Mouse (Mus musculus) bone marrow, adult 2 months (tissue): ENCODE data around the gene Shisal2a. TPM values are rescaled to one million over a fixed set of nuclear protein-coding genes. Genes with fewer than 3 reads are reported as not detected.

Experiments
- H3K27ac ChIP-seq: fragments of 200-500 bp; 2 replicates; pipeline ENCODE4 v1.5.1; 2012; ENCODE audit warnings: low read depth, mild to moderate bottlenecking, control low read depth, inconsistent platforms, low read length; ENCODE audit not compliant: control insufficient read depth, poor library complexity, insufficient read depth
- H3K4me1 ChIP-seq: fragments of 200-500 bp; 2 replicates; pipeline ENCODE4 v1.6.1; 2011; ENCODE audit warnings: low read length; ENCODE audit not compliant: control insufficient read depth, insufficient read depth
- H3K4me3 ChIP-seq: fragments of 200-500 bp; replicated peaks from 2 replicates; pipeline ENCODE3; 2011; ENCODE audit warnings: mild to moderate bottlenecking, low read depth, low read length, control low read depth; ENCODE audit not compliant: control insufficient read depth
- CTCF ChIP-seq: fragments of 200-500 bp; IDR thresholded peaks from 2 replicates; pipeline ENCODE4 v1.5.1; 2011; ENCODE audit warnings: low read length, control low read depth; ENCODE audit not compliant: control insufficient read depth, insufficient read depth
- POLR2A ChIP-seq: fragments of 200-500 bp; IDR thresholded peaks from 2 replicates; pipeline ENCODE4 v1.6.1; 2011; ENCODE audit warnings: low read depth, mild to moderate bottlenecking, control low read depth, low read length, borderline replicate concordance; ENCODE audit not compliant: control insufficient read depth
- WGBS: fragments of 180-500 bp; shearing (Covaris S2); methylation state at CpG from one replicate; pipeline ENCODE4 v1.1.7; 2018; 5-methylcytosine and 5-hydroxymethylcytosine counted together
- polyA plus RNA-seq: library from polyadenylated mRNA; stranded (reverse); fragments of >200 nt; gene quantifications from 2 replicates; pipeline ENCODE4 v1.2.4, GENCODE M21; 2011; ENCODE audit warnings: low replicate concordance; ENCODE audit not compliant: missing spikeins, insufficient read depth, insufficient read length

The Shisal2a gene
- polyA plus RNA-seq: not detected in 2 replicates

GRCm38 (mm10) chr4:108383183-108383714 is at the start of gene Shisal2a:
Gene Shisal2a, minus strand, starts transcription at chr4:108383349.
- no peak within 1 kb of the TSS for H3K4me3 ChIP-seq
- H3K4me1 ChIP-seq: no peaks in the 10 kb centered on the region
- no peak within 1 kb of the TSS; the same call in 1 of the 2 replicates for H3K27ac ChIP-seq
- TF ChIP-seq CTCF: no peak
- no peak for TF ChIP-seq POLR2A
- 5% methylated on average over 55 of the region's 55 CpGs for WGBS

- Histone ChIP-seq H3K27ac (no peak overlapping the region), H3K4me3 (no peak overlapping the region), H3K4me1 (peaks cover 3% of the 10 kb centered on the region)
- WGBS: 69% methylated on average over 2 of the region's 2 CpGs
- TF ChIP-seq POLR2A (no peak), CTCF (no peak)
These were observed 48.4 kb upstream of the Shisal2a start for GRCm38 (mm10) chr4:108431561-108431936.

- WGBS: 68% methylated on average over 4 of the region's 4 CpGs
- TF ChIP-seq POLR2A (no peak), CTCF (no peak)
- no peak overlapping the region for H3K27ac ChIP-seq
- H3K4me1 ChIP-seq: peaks cover 3% of the 10 kb centered on the region
- H3K4me3 ChIP-seq: no peak overlapping the region
These were observed 47.8 kb upstream of the Shisal2a start for GRCm38 (mm10) chr4:108430656-108431560.

DNA sequence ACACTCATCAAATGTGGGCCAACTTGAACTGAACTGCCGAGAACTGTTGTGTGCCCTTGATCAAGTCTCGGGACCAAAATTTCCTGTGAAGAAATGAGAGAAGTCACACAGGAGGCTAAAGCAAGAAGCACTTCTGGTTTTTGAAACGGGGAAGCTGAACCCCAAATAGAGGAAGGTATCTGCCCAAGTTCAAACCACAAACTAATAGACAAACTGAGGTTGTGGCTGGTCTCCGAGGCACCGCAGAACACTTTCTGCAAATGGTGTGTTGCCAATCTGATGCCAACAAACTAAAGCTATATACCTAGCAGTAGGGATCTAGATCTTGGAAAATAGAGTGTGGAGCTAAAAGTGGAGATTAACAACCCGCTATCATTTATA is 45.2 kb upstream of the Shisal2a start:
- Histone ChIP-seq H3K4me1 (peaks cover 2% of the 10 kb centered on the region), H3K4me3 (no peak overlapping the region), H3K27ac (0 out of 2 replicates have a peak overlapping the region, but pooled peaks have one; percentile 27)
- WGBS: 16% methylated on average over 6 of the region's 6 CpGs
- TF ChIP-seq CTCF (no peak), POLR2A (no peak)

DNA sequence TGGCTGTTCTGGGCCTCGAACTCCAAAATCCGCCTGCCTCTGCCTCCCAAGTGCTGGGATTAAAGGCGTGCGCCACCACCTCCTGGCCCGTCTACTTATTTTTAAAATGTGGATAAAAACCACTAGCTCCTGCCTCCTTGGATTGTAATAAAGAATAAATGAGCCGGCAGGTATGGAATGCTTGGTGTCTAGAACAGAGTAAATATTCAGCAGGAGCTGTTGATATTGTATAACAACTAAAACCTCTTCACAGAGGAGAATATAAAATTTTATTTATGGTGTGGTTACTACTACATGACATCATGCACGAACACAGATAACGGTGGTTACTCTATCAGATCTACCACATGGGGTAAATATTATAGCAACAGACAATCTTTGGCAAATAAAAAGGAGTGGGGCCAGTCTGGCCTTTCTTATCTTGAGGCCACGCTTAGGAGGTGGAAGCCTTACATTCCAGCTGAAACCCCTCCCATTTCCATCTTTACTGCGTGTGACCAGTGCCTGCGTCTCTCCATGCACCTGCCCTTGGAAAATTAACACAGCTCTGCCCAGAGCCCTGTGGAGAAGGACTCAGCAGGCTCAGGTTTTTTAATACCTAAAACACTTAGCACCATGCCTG is 44.7 kb upstream of the Shisal2a start:
- H3K4me1 ChIP-seq: peaks cover 2% of the 10 kb centered on the region
- TF ChIP-seq CTCF (no peak), POLR2A (no peak)
- H3K4me3 ChIP-seq: no peak overlapping the region
- H3K27ac ChIP-seq: 0 out of 2 replicates have a peak overlapping the region, but pooled peaks have one; percentile 27
- WGBS: 58% methylated on average over 11 of the region's 11 CpGs

DNA sequence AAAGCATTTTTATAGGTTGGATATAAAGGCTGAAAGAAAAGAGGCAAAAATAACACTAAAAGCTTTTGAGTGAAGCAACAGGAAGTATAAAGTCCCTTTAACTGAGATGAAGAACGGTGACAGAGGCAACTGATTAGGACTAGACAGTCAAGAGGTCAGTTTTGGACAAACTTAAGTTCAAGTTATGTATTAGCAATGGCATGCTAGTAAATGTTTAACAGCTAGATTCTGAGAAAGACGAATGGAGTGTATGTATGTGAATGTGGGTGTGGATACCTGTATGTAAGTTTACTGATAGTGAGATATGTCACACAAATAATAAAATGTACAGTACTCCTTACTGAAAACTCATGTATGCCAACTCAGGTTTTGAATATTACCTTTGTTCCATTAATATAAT is 41.4 kb upstream of the Shisal2a start:
- H3K27ac ChIP-seq: no peak overlapping the region
- no peak overlapping the region for H3K4me3 ChIP-seq
- TF ChIP-seq CTCF (no peak), POLR2A (no peak)
- 57% methylated on average over 2 of the region's 2 CpGs for WGBS
- H3K4me1 ChIP-seq: peaks cover 2% of the 10 kb centered on the region

- WGBS: 69% methylated on average over 8 of the region's 8 CpGs
- no peak overlapping the region for H3K27ac ChIP-seq
- TF ChIP-seq CTCF: no peak
- TF ChIP-seq POLR2A: no peak
- no peaks in the 10 kb centered on the region for H3K4me1 ChIP-seq
- no peak overlapping the region for H3K4me3 ChIP-seq
These were observed 24.5 kb upstream of the Shisal2a start for GRCm38 (mm10) chr4:108407621-108408020.

DNA sequence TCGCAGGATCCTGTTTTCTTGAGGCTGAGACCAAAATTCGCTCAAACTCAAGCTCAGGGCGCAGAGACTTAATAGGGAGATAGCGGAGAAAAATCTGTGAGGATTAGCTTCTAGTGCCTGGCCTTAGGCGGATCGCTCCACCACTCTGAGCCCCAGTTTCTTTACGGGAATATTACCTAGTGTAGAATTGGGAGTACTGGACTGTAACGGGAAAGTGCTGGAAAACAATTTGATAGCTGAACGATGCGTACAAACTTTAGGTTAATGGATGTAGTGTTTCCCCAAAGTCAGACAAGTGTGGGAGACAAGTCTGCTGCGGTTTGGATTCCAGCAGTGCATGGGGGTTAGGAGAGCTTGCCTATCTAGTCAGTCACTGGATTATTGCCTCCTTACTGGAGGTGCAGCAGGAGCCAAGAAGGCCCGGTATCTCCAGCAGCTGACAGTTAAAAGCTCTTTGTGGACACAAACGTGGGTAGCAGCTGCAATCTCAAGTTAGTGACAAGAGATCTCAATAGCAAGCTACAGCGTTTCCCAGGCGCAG is 23.8 kb upstream of the Shisal2a start, which contains the start of gene Gpx7:
Gpx7 (minus strand) TSS at position 101 of the 541 bp plus-strand sequence.
- TF ChIP-seq POLR2A: no peak
- peak within 1 kb of the TSS; percentile 55 for H3K4me3 ChIP-seq
- no peaks in the 10 kb centered on the region for H3K4me1 ChIP-seq
- WGBS: 42% methylated on average over 15 of the region's 15 CpGs
- H3K27ac ChIP-seq: peak within 1 kb of the TSS; percentile 1; the same call in 1 of the 2 replicates
